Mouse (Mus musculus): ENCODE data around the gene Sgo2a.

- TF ChIP-seq EP300 (IDR thresholded peaks at IDR 0.05; ENCODE audit: insufficient read depth, low read depth, low read length) (no peak), CTCF (IDR thresholded peaks at IDR 0.05; ENCODE audit: low read depth, low read length) (no peak), POLR2A (IDR thresholded peaks at IDR 0.05; ENCODE audit: insufficient read depth, low read length) (no peak)
These were observed 403 bp downstream of the Sgo2a start for GRCm38 (mm10) chr1:57996133-57996615.

Measured in ES-Bruce4 (cell line).